Mouse (Mus musculus): ENCODE data around the gene Zfp541.

DNA sequence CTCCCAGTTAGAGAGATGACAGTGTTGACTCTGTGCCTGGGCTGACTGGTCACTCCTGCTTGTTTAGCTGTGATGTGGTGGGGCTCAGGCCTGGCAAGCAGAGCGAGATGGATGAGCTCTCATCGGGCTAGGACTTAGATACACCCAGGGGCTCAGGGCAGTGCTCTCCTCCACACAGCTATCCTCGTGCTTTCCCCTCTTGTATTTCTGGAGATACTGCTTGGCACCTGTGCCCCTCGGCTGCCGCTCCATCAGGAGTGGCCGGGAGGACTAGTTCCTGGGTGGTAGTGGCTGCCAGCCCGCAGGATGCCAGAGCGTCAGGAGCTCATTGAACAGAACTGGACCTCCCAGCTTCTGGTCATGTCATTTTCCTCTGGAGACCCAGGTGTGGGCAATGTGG, 48.5 kb downstream of the Zfp541 start:
- TF ChIP-seq TAL1 (IDR thresholded peaks at IDR 0.05; ENCODE audit: low read length) (no peak), GATA1 (IDR thresholded peaks at IDR 0.05; ENCODE audit: low read length) (no peak)
